Mouse (Mus musculus): ENCODE data around the gene Timm44.

Gene Timm44

GRCm38 (mm10) chr8:4238434-4239192, 37.1 kb downstream of the Timm44 start, which contains the start of the genes Map2k7 and Gm49320:
Gene Map2k7 (plus strand): TSS chr8:4238740.
Gene Gm49320 (plus strand): TSS chr8:4238865.
- DNase-seq (ENCODE audit: low spot score in 2 of 2): peak; percentile 100

DNA sequence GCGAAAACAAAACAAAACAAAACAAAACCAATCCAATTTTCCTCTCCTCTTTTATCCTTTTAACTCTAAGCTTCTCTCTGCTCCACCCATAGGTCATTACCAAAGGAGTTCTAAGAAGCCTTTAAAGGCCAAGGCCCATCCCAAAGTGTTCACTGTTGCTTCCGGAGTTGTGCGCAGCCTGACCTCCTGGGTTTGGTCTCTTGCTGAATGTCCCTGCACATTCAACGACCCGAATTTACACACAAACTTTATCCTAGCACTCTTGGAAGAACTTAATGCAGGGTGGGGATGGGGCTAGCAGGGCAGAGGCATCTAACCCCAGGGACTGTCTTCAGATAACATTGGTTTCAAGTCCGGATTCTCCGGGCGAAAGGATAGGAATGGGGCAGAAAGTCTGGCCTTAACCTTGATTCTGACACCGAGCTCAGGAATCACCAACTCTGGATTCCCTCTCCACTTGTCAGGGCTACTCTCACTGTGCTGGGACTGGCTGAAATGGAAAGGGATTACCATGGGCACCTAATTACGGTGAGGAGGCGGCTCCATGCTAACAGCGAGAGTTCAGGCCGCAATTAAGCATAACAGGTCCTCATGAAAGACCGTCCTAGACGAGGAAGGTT, 37.8 kb downstream of the Timm44 start:
- DNase-seq (ENCODE audit: low spot score in 2 of 2): no peak

DNA sequence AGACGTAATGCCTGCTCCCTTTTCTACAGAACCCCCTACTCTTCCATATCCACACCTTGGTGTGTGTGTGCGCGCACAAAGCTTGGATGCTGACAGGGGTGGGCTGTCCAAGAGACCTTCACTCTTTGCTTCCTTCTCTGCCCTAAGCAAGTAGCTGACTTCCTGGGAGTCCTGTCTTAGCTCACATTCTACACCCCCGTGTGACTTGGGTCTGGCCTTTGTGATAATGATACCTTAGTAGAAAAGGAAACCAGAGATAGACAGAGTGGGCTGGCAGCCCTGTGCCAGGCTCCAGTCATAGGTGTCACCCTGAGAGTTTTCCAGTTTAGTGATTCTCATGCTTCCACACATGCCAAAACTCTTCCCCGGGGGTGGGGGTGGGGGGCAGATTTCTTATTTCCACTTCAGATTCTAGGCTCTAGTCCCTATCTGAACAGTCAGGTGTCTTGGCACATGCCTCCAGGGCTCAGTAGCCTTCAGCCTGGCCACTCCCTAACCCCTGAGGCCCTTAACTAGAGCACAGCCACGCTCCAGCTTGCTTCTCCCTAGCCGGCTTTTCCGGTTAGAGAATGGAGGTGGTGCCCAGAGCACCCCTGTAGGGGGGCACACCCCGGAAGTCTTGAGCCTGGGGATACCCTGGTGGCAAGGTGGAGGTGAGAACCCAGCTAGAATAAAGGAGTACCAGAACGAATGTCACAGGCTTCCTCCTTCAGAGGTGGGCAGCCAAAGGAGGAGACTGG, 44.9 kb downstream of the Timm44 start:
- no peak for DNase-seq (ENCODE audit: low spot score in 2 of 2)

GRCm38 (mm10) chr8:4229784-4230183, 45.9 kb downstream of the Timm44 start:
- DNase-seq (ENCODE audit: low spot score in 2 of 2): no peak

GRCm38 (mm10) chr8:4227919-4228318, 47.8 kb downstream of the Timm44 start:
- DNase-seq (ENCODE audit: low spot score in 2 of 2): no peak

- no peak for DNase-seq (ENCODE audit: low spot score in 2 of 2)
These were observed 48.9 kb downstream of the Timm44 start, which contains the start of gene Lrrc8e for GRCm38 (mm10) chr8:4226739-4227347. Gene Lrrc8e (plus strand): TSS chr8:4226827.

GRCm38 (mm10) chr8:4226323-4226722, 49.4 kb downstream of the Timm44 start:
- DNase-seq (ENCODE audit: low spot score in 2 of 2): no peak

DNA sequence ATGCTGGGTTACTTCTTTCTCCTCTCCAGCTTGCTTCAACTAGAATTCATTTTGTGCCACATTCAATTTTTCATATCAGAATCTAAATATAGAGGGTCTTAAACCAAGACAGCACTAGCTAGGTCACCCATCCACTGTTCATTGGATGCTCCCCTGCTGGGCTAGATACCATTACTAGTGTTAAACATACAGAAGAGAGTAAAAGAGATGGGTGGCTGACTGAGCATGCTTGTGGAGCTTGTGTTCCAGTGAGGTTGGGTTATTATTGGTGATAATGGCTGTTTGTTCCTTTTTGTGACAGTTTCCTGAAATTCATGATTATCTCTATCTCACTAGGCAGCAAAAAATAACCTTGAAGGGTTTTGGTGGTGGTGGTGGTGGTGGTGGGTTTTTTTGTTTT, 53.7 kb downstream of the Timm44 start:
- no peak for DNase-seq (ENCODE audit: low spot score in 2 of 2)

DNA sequence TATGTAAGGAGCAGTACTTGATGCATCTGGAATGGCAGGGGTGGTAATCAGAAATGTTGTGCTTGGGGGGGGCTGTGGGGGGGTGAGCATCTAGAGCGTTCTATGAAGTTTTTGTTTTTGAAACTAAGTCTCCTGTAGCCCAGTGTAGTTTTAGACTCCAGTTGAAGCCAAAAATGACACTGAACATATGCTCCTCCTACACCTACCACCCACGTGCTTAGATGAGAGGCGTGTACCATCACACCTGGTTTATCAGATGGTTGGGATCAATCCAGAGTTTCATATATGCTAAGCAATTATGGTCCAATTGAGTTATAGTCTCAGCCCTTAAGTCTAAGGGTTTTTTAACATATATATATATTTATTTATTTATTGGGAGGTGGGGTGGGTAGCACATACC, 56.1 kb downstream of the Timm44 start:
- DNase-seq (ENCODE audit: low spot score in 2 of 2): peak in 1 of 2 experiments; percentile 43

GRCm38 (mm10) chr8:4216791-4217621, 58.7 kb downstream of the Timm44 start, which contains the start of gene Prr36:
Gene Prr36 (minus strand): TSS chr8:4217459.
- DNase-seq (ENCODE audit: low spot score in 2 of 2): peak; percentile 64 to 67

DNA sequence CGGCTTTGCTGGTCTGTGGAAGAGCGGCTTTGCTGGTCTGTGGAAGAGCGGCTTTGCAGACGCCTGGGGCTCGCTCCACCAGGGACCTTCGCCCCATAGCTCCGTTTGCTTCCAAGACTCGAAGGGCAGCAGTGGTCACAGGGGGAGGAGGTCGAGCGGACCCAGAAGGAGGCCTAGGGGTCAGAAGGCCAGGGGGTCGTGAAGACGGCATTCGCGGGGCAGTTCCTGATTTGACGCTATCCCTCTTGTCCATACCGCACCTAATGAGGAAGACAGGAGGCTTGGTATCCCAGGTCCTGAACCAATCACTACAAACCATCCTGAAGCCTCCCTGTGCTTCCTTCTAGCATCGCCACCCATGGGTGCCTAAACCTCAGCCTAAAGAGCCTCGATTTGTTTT, 59.4 kb downstream of the Timm44 start:
- DNase-seq (ENCODE audit: low spot score in 2 of 2): peak in 1 of 2 experiments; percentile 28

- no peak for DNase-seq (ENCODE audit: low spot score in 2 of 2)
These were observed 61.4 kb downstream of the Timm44 start for GRCm38 (mm10) chr8:4214006-4214980.

DNA sequence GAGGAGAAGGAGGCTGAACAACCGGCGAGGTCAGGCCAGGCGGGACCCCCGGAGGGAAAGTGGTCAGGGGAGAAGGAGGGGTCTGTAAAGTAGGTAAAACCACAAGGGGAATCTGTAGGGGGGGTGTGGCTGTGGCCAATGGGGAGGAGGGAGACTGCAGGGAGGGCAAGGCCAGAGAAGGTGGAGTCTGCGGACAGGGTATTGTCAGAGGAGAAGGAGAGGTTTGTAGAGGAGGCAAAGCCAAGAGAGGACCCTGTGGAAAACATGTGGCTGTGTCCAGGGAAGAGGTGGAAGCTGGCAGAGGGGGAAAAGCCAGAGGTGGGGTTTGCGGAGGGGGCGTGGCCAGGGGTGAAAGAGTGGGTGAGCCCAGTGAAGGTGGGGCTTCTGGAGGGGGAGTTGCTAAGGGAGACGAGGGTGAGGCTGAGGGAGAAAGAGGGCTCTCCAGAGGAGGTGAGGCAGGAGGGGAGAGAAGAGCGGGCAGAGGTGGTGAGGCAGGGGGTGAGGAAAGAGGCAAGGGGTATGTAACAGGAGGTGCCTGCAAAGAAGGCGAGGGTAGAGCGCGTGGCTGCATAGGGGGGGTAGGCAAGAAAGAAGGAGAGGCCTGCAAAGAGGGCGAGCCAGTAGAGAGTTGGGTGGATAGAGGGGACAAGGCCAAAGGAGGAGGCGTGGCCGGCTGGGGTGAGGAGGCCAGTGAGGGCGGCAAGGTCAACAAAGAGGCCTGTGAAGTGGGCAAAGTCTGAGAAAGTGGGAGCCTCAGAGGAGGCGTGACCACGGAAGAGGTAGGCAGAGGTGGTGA, 62.3 kb downstream of the Timm44 start:
- DNase-seq (ENCODE audit: low spot score in 2 of 2): no peak

DNA sequence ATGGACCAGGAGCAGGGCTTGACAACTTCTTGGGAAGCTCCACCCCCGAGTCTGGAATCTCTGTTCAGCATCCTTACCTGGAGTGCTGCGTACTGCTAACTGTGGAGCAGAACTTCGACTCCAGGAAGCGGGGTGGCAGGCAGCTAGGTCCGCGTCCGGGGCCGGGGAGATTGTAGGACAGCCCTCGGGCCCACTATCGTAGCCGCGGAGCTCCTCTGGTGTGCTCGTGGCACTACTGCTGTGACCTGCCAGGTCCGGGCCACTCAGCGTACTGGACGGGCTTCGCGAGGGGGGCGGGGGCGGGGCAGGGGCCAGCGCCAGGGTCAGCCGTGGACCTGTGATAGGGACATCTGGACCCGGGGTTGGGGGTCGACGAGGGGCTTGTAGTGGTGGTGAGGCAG, 62.9 kb downstream of the Timm44 start:
- DNase-seq (ENCODE audit: low spot score in 2 of 2): no peak

DNA sequence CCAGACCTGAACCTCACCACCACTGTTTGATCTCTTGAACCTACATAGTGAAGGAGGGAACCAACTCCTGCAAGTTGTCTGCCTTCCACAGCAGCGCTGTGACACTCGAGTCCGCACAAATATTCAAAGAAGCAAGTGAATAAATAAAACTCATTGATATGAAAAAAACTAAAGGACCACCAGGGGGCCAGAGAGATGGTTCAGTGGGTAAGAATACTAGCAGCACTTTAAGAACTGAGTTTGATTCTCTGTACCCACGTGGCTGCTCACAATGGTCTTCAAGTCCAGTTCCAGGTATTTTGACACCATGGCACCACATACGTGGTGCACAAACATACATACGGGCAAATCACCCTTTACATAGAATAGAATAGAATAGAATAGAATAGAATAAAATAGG, 64.6 kb downstream of the Timm44 start:
- no peak for DNase-seq (ENCODE audit: low spot score in 2 of 2)
